Mouse (Mus musculus) spleen, adult 2 months (tissue): Measurements from ENCODE around the gene Adcy1.

ENCODE experiments used
- CTCF ChIP-seq: fragments of 200-500 bp; IDR thresholded peaks from 2 replicates; pipeline ENCODE4 v1.5.1; 2011; ENCODE audit warnings: mild to moderate bottlenecking, inconsistent platforms; ENCODE audit not compliant: insufficient read depth, insufficient read length, insufficient replicate concordance; ENCODE audit errors: extremely low read depth
- POLR2A ChIP-seq: fragments of 200-500 bp; IDR thresholded peaks from 2 replicates; pipeline ENCODE4 v1.6.1; 2011; ENCODE audit warnings: low read depth, low read length, inconsistent platforms

DNA sequence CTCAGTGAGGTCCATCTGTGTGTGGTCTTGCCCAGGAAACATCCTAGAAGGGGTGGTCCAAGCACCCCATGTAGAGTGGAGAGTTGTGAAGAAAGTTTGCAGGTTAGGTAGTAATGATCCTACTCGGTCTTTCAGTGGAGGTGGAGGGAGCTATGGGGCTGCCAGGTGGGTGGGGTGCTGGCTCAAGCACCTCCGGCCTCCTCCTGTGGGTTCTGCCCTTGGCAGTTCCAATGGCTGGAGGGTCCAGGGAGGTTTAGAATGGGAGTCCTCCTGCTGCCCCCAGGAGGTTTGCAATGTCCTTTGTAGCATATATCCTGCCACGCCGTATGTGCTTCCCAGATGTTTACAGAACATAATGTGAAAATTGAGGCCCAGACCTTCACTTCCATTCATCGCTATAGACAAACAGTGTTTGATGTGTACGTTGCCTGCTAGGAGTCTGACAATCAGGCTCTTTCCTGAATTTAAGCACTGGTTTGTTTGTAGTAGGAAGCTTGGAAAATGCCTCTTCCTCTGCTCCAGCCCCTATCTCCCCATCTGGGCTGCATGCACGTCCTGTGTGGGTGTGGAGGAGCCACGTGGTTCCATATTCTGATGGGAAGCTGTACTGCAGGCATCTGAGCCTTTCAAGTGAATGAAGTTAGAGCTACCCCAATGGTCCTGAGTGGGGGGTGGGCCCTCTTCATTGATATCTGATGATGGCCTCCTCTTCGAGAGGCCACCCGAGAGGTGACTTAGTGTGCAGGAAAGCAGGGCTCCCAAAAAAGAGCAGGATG lies 135.4 kb downstream of the Adcy1 start:
- TF ChIP-seq CTCF, result no peak
- no peak for TF ChIP-seq POLR2A
